Mouse (Mus musculus) embryo, embryonic 11.5 days (tissue): ENCODE data around the gene Ap2m1.

ENCODE experiments used
- DNase-seq: peaks from one replicate; pipeline ENCODE4 v3.0.0-alpha.2; 2012; ENCODE audit warnings: low read depth, low spot score

Gene Ap2m1

GRCm38 (mm10) chr16:20529375-20529774 is 5.9 kb upstream of the Ap2m1 start:
- DNase-seq = no peak

DNA sequence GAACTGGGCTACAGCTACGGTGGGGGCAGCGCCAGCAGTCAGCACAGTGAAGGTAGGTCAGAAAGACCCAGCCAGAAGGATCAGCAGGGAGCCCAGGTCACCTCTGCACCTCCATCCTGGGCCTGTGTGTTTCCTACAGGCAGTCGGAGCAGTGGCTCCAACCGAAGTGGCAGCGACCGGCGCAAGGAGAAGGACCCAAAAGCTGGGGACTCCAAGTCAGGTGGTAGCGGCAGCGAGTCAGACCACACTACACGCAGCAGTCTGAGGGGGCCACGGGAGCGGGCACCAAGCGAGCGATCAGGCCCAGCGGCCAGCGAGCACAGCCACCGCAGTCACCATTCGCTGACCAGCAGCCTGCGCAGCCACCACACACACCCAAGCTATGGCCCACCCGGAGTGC is 4.3 kb upstream of the Ap2m1 start:
- no peak for DNase-seq

DNA sequence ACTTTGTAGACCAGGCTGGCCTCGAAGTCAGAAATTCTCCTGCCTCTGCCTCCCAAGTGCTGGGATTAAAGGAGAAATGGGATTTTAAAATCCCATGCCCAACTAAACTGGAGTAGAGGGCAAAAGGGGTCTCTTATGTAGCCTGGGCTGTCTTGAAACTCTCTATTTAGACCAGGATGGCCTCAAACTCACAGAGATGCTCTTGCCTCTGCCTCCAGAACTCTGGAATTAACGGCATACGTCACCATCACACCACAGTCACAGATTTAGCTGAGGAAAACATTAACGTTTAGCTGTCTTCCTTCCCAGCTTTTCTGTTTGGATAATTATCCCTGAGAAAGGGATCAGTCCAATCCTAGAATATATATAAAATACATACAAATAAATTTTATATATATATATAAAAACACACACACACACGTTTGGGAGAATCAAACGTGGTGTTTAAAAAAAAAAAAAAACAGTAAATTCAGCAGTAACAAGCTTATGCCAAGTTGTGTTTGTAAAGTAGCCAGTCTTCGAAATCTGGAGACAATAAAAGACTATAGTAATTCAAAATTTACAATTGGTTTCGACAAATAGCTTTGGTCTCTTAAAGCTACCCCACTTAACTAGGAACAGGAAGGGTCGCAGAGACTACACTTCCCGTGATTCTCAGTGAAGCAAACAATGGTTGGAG is 522 bp upstream of the Ap2m1 start:
- no peak for DNase-seq

DNA sequence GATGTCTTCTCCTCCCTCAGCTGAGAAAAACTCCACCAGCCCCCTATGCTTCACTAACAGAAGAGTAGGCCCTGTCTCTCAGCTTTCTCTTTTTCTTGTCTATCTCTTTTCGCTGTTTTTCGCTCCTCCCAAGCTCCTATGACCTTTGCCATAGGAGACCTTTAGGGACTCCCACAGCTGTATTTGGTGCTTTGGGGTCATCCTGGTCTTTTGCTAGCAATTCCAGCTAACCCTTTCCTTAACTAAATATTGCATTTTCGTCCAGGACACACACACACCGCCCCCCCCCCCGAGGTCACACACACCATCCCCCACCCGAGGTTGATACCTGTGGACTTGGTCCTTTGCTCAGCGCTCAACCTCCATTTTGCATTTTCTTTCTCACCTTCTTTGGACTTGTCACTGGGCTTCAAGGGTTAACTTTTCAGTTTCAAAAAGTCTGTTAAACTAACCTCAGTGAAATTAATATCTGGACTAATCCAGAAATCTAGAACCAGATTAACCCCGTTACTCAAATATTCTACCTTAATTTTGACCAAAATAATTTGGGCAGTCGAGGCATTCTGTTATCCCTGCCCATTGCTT is 895 bp downstream of the Ap2m1 start:
- DNase-seq = no peak

DNA sequence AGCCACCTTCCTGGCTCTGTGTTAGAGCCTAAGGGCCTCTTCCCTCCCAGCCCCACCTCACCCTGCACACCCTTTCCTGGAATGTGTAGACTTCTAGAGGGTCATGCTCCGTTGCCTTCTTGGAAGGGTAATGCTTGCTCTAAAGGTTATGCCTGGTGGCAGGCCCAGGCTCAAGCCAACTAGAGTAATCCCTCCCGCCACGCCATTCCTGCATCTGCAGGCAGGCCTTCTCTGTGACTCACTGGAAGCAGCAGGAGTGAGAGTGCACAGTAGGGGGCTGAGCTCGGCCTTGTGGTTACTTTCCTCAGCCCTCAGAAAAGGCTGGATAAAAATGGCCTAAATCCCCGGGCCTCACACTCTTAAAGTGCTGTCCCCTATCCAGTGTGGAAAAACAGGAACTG is 1.8 kb downstream of the Ap2m1 start:
- no peak for DNase-seq

DNA sequence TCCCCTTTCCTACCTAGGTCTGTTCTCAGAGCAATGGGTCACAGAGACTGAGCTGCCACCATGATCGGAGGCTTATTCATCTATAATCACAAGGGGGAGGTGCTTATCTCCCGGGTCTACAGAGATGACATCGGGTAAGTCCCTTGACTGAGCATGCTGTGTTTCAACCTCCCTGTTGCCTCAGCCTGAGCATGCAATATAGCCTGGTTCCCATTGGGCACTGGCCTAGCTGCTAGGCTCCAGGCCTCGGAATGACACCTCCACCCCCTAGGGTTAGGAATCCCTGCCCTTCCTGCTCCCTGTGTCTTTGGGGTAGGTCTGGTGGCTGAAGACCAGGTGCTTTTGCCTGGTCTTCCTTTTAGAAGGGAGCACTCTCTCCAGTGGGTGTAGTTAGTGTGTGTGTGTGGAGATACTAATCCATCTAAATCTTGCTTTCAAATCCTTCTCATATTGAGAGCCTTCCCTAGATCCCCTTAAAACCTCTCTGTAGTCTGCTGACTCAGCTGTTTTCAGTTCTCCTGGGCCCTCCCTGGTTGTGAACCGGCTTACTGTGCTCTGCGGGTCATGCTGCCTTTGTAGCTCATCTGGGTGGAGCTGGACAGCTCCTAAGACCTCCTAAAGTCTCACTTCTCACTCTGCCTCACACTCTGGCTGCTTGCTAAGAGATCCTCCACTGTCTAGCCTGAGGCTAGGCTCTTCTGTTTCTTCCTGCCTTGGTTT is 2.5 kb downstream of the Ap2m1 start:
- no peak for DNase-seq

GRCm38 (mm10) chr16:20539649-20540048 is 4.4 kb downstream of the Ap2m1 start:
- DNase-seq = no peak

- DNase-seq = no peak
These were observed 5.2 kb downstream of the Ap2m1 start for GRCm38 (mm10) chr16:20540438-20540837.

DNA sequence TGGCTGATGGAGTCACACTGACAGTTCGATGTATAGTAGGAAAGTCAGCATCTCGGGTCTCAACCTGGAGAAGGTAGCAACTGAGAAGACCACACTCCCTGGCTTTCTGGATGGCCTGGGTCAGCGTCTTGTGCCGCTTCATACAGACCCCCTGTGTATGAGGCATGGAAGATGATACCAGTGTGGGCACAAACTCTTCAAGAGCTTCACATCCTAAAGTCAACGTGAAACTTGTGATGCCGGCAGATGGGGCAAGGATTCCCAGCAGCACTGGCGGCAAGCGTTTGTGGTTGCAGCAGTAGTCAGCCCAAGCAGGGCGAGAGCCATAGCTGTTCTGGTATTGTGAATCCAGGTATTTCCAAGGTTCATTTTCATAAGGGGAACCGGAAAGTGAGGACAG is 10.4 kb downstream of the Ap2m1 start:
- no peak for DNase-seq

- DNase-seq = no peak
These were observed 12.1 kb downstream of the Ap2m1 start for GRCm38 (mm10) chr16:20547423-20547822.

- peak; percentile 100 for DNase-seq
These were observed 13.0 kb downstream of the Ap2m1 start, which contains the start of gene Abcf3 for GRCm38 (mm10) chr16:20548096-20548948. Abcf3 (plus strand) TSS chr16:20548577.

GRCm38 (mm10) chr16:20549161-20549560 is 13.9 kb downstream of the Ap2m1 start:
- no peak for DNase-seq

DNA sequence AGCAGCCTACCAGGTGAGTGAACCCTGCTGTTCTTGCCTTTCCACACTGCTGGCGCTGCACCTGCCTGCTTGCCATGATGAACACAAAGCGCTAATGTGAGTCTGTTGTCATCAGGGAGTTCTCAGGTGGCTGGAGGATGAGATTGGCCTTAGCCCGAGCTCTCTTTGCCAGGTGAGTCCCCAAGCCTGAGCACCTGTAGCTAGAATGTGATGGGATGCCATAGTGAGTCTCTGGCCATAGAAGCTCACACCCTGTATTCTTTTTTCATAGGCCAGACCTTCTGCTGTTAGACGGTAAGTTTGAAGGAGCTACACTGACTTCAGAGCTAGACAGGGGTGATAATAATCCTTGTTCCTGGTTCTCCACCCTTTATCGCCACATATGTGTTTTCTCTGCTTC is 16.4 kb downstream of the Ap2m1 start:
- DNase-seq = no peak

DNA sequence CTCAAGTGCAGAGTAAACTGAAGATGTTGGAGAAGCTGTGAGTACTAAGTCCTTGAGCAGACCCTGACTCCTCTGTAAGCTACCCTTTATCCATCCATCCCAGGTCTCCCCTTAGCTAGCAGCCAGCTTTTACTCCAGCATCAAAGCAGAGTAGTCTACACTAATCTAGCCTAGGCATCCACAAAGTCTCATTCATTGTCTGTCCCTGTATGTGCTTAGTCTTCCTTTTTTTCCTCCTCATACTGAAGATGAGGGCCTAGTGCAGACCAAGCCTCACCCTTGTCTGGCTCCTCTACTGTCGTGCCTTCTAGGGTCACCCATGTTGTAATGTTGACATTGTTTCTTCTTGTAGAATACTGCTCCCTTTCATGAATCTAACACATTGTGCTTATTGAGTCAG is 17.3 kb downstream of the Ap2m1 start:
- DNase-seq = no peak

DNA sequence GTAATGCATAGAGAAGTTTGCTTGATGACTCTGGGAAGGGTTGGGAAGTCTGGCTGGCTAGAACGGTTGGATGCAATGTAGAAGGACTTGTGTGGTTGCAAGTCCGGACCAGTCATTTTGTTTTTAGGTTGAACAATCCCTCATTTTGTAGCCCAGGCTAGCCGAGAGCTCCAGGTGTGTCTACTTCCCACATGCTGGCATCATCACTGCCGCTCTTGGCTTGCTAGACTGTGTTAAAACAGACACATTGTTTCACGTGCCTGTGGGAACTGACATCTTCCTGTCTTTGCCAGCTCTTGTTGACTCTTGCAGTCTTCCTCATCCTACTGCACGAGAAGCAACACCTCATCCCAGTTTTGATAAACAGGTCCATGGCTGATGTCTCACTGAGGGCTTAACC is 19.7 kb downstream of the Ap2m1 start:
- no peak for DNase-seq

DNA sequence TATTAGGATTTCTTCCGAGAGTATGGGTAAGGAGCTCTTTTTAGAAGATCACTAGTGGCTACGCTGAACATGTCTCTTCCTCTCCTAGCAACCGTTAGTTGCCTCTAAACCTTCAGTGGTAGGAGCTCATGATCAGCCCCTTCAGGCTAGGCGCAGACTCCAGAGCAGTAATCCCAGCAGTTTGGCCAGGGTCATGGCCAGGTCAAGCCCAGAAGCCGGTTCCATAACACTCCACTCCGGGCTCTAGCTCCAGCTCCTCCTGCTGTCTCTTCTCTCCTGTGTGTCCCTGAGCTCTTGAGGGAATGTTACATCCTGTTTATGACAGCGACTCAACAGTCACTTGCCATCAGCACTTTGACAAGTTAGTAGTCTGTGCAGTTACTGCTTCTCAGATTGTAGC is 22.1 kb downstream of the Ap2m1 start:
- no peak for DNase-seq

DNA sequence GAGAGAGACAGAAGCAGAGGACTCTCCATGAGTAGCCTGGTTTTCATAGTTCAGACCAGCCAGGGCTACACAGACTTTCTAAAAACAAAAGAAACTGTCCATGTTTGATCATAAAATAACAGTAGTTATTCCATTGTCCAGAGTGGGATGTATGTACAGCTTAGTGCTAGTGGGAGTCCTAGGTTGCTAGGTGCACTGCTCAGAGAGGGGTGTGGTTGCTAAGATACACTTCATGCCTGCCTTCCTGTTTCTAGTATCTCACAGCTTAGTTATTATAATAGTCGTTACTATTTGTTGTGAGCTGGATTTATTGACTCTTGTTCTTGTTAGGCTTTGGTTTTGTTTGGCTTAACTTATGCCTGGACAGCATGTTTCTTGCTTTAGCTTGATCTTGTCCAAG is 29.8 kb downstream of the Ap2m1 start:
- no peak for DNase-seq

GRCm38 (mm10) chr16:20589366-20589938 is 54.2 kb downstream of the Ap2m1 start, which contains the start of gene Vwa5b2:
Vwa5b2 (plus strand) TSS chr16:20589471.
- no peak for DNase-seq

- no peak for DNase-seq
These were observed 54.8 kb downstream of the Ap2m1 start for GRCm38 (mm10) chr16:20589939-20590679.

DNA sequence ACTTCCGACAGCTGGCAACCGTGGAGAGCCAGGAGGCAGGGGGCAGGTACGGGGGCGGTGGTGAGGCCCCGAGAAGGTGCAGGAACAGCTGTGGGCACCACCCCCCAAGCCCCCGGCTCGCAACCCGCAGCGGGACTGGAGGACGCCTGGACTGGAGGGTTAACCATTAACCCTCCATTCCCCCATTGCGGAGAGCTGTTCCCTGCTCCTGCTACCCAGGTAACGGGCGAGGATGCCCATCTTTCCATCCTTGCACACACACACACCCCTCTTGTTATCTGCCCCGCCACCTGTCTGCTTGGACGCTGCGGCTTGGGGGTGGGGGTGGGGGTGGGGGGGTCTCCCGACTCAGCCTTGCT is 55.4 kb downstream of the Ap2m1 start:
- DNase-seq = no peak

DNA sequence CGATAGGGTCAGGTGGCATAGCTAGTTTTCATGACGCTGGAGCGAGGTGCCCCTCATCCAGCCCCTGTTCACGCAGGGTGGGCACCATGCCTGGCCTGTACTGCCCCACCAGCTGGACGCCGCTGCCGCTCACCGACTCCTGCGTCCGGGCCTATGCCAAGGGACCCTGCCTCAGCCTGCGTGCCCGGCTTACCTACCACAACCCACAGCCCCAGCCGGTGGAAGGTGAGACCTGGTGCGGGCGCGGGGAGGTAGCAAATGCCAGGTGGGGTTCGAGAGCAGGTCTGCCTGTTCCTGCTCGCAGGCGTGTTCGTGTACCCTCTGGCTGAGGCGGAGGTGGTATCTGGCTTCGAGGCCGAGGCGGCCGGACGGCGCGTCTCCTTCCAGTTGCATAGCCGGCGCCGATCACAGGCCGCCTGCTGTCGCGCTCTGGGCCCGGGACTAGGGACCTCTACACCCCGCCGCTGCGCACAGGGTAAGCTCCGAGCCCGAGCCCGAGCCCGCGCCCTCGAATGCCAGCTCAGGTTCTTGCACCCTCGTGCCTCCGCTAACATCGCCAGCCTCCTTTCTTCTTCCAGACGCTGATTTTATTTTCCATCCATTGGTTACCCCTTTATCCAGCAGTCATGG is 55.9 kb downstream of the Ap2m1 start:
- DNase-seq = no peak
